Mouse (Mus musculus) brain, embryonic 14.5 days (tissue): ENCODE results near the gene Kbtbd2.

Experiments
- CTCF ChIP-seq: fragments of 200-500 bp; IDR thresholded peaks from 2 replicates; pipeline ENCODE4 v1.5.1; 2012; ENCODE audit warnings: inconsistent platforms, mild to moderate bottlenecking, moderate library complexity, borderline replicate concordance; ENCODE audit not compliant: insufficient read depth, insufficient read length; ENCODE audit errors: extremely low read depth
- POLR2A ChIP-seq: fragments of 200-500 bp; IDR thresholded peaks from 2 replicates; pipeline ENCODE4 v1.6.1; 2012; ENCODE audit warnings: mild to moderate bottlenecking, inconsistent platforms, borderline replicate concordance; ENCODE audit not compliant: poor library complexity, insufficient read depth, insufficient read length, severe bottlenecking; ENCODE audit errors: extremely low read depth

DNA sequence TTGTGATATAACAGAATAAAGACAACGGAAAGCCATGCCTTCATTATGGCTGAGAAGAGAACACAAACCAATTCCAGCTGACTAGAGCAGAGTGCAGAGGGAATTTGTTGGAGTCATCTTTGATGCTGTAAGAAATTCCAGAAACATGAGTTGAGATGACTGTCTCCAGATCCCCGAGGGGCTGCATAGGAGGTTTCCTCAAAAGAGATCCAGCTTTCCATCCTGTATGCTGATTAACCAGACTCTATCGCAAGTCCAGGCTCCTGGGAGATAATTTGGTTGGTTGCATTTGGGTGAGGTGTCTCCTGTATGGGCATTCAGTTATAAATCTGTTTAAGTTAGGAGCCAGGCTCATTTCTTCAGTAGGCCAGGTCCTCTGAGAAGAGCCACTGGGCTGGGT lies 40.0 kb upstream of the Kbtbd2 start:
- TF ChIP-seq CTCF (no peak), POLR2A (no peak)
